Mouse (Mus musculus): ENCODE data around the gene Gm10563. TPM values are rescaled to one million over a fixed set of nuclear protein-coding genes. Genes with fewer than 3 reads are reported as not detected.

Gm10563 gene
- polyA plus RNA-seq, 1 experiment from 2014 or later, result not detected

DNA sequence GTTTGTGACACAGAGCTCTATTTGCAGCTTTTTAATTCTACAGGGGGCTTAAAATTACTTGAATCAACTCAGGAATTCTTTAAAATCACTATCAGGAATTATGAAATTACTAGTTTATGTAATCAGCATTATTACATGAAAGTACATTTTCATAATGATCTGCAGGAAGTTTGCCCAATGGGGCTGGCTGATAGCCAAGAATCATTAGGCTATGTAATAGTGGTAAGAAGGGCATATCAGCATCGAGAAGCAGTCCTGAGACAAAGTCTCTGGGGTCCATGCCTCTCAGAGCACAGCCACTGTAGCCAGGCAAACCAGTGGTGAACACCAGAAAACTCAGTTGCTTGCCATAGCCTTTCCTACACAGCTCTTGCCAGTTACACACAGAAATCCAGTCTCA, 51.4 kb downstream of the Gm10563 start:
- no peak for ATAC-seq (ENCODE audit: extremely low read depth, insufficient number of reproducible peaks, low FRiP score, low TSS enrichment)
- Histone ChIP-seq H3K4me1 (0 out of 2 replicates have a peak, but pooled peaks cover 2% of the 10 kb centered on the region), H3K4me3 (no peak overlapping the region), H3K27me3 (replicated peaks) (no peaks in the 10 kb centered on the region), H3K9ac (no peak overlapping the region), H3K4me2 (no peak overlapping the region), H3K9me3 (no peaks in the 10 kb centered on the region), H3K27ac (replicated peaks) (no peak overlapping the region), H3K36me3 (peaks cover 25% of the 10 kb centered on the region)
- WGBS, result 45% methylated on average over 1 of the region's 1 CpGs

DNA sequence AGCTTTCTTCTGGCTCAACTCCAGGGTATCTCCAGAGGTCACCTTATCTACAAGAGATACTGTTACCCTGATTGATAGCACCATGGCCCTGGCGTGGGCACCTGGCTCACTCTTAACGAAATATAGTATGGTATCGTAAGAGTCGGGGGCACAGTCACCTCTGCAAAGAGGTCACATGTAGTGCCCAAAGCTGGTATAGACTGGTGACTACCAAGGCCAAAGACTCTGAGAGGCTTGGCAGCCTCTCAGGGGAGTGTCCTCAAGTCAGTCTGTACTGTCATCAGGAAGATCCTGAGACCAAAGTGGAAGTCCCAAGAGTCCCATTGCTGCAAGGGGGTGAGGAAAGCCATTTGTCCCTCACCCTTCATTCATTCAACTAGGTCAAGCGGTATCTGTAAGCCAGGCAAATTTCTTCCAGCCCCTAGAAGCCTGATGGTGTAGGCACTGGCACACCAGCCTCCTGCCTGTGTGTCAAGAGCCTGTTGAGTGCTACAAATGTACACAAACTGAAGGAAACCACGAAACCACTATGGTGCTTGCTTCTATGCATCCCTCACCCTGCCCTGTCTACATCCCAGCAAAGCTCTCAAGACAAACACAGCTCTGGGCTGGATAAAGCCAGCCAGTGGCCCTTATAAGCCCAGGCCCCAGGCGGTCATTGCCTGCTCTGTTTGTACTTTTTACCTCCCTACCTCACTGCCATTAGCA, 54.0 kb downstream of the Gm10563 start:
- 0 out of 2 replicates have a peak, but pooled peaks cover 2% of the 10 kb centered on the region for H3K4me1 ChIP-seq
- no peaks in the 10 kb centered on the region for H3K9me3 ChIP-seq
- 65% methylated on average over 7 of the region's 7 CpGs for WGBS
- H3K9ac ChIP-seq, result no peak overlapping the region
- H3K36me3 ChIP-seq, result peaks cover 51% of the 10 kb centered on the region
- H3K27me3 ChIP-seq (replicated peaks), result no peaks in the 10 kb centered on the region
- no peak overlapping the region for H3K4me3 ChIP-seq
- no peak overlapping the region for H3K27ac ChIP-seq (replicated peaks)
- no peak for ATAC-seq (ENCODE audit: extremely low read depth, insufficient number of reproducible peaks, low FRiP score, low TSS enrichment)
- H3K4me2 ChIP-seq, result no peak overlapping the region

DNA sequence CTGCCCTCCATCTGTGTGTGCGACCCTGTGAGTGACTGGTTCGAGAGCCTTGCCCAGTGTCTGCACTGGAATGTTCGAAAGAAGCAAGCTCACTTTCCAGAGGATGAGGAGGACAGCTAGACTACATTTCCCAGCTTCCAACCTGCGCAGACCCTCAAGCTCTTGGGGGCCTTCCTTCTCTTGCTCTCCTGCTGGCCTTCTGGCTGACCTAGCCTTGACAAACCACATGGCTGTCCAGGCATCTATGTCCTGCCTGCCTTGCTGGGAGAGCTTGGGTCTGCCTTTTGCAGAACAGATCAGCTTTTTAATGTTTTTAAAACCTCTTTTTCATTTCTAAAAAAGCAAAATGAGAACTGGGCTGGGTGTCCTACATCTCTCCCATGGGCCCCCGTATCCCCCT, 55.9 kb downstream of the Gm10563 start:
- Histone ChIP-seq H3K27me3 (replicated peaks) (no peaks in the 10 kb centered on the region), H3K9ac (no peak overlapping the region), H3K36me3 (peaks cover 69% of the 10 kb centered on the region), H3K9me3 (no peaks in the 10 kb centered on the region), H3K4me1 (no peaks in the 10 kb centered on the region), H3K27ac (replicated peaks) (no peak overlapping the region), H3K4me3 (no peak overlapping the region), H3K4me2 (no peak overlapping the region)
- no peak for ATAC-seq (ENCODE audit: extremely low read depth, insufficient number of reproducible peaks, low FRiP score, low TSS enrichment)
- WGBS, result 86% methylated on average over 5 of the region's 5 CpGs

DNA sequence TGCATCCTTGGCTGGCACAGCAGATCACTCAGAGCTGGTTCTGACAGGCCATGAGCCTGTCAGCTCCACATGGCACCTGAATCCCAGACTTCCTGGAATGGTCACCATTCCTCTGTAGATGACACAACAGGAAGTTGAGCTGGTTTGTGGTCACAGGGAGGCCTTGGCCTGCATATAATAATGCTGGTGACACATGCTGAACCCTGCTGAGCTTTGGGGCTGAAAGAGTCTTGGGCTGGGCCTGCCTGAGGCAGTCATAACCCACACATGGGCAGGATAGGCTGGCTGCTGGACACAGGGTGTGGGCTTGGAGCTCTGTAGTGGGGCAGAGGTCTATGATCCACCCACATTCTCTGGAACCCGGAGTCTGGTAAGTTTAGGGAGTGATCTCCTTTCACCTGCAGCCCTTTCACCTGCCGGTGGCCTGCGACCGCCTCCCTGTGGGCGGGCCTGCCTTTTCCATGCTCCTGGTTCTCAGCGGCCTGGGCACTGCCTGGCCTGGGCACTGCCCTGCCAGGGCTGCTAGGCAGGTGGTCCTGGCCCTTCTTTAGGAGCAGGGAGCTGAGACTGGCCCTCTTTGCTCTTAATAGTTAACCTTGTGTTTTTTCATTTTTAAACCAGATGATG, 62.8 kb downstream of the Gm10563 start:
- H3K4me2 ChIP-seq, result no peak overlapping the region
- H3K9me3 ChIP-seq, result no peaks in the 10 kb centered on the region
- H3K27me3 ChIP-seq (replicated peaks), result no peaks in the 10 kb centered on the region
- 96% methylated on average over 6 of the region's 6 CpGs for WGBS
- H3K4me3 ChIP-seq, result no peak overlapping the region
- ATAC-seq (ENCODE audit: extremely low read depth, insufficient number of reproducible peaks, low FRiP score, low TSS enrichment), result no peak
- no peak overlapping the region for H3K27ac ChIP-seq (replicated peaks)
- peaks cover 88% of the 10 kb centered on the region for H3K36me3 ChIP-seq
- H3K4me1 ChIP-seq, result no peaks in the 10 kb centered on the region
- no peak overlapping the region for H3K9ac ChIP-seq

DNA sequence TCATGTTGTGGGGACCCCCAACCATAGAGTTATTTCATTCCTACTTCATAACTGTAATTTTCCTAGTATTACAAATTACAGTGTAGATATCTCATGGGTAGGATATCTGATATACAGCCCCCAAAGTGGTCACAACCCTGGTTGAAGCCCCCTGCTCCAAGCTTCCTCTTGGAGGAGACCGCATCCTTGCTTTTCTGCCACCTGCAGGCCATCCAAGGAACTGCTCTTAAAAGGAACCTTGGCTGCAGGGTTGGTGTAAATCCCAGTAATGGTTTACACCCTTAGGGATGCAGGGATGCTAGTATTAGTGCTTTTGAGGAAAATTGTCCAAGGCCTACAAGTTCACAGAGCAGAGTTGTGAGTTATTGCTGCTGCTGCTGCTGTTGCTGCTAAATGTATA, 64.8 kb downstream of the Gm10563 start:
- Histone ChIP-seq H3K9ac (no peak overlapping the region), H3K36me3 (peaks cover 81% of the 10 kb centered on the region), H3K4me3 (no peak overlapping the region), H3K9me3 (no peaks in the 10 kb centered on the region), H3K4me2 (no peak overlapping the region), H3K27ac (replicated peaks) (no peak overlapping the region), H3K4me1 (no peaks in the 10 kb centered on the region), H3K27me3 (replicated peaks) (no peaks in the 10 kb centered on the region)
- 26% methylated on average over 1 of the region's 1 CpGs for WGBS
- no peak for ATAC-seq (ENCODE audit: extremely low read depth, insufficient number of reproducible peaks, low FRiP score, low TSS enrichment)

DNA sequence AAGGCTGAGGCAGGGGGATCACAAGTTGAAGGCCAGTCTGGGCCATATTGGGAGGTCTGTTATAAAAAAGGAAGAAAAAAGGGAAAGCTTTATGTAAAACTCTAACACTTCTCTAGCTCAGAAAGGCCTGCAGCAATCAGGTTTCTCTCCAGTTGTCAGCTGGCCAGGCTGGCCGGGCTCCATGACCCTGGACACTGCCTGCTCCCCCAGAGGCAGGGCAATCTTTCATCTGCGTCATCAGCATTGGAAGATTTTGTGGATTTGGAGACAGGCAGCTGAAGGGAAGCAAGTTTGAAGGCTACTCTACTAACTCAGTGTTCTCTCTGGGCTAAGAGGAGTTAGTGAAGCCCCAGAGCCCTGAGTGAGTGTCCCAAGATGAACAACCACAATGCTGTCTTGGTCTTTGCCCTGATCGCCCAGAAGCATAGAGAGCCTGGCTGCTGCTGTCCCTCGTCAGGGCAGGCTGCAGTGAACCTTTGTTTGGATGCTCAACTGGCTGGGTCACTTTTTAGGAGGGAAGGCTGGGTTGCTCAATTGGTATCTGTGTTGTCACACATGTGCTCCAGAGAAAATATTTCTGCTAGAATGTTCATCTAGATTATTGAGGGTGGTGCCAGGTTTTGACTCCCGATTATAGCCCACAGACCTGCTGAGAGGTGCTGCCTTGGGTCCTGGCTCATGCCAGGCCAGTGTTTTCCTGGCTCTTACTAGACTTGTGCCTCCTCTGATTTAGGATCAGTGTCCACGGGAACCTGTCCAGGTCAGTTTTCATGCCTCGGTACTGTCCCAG, 66.7 kb downstream of the Gm10563 start:
- no peaks in the 10 kb centered on the region for H3K4me1 ChIP-seq
- H3K27me3 ChIP-seq (replicated peaks), result no peaks in the 10 kb centered on the region
- H3K27ac ChIP-seq (replicated peaks), result no peak overlapping the region
- 75% methylated on average over 7 of the region's 7 CpGs for WGBS
- H3K9me3 ChIP-seq, result no peaks in the 10 kb centered on the region
- ATAC-seq (ENCODE audit: extremely low read depth, insufficient number of reproducible peaks, low FRiP score, low TSS enrichment), result no peak
- H3K4me3 ChIP-seq, result no peak overlapping the region
- peaks cover 66% of the 10 kb centered on the region for H3K36me3 ChIP-seq
- H3K9ac ChIP-seq, result no peak overlapping the region
- H3K4me2 ChIP-seq, result no peak overlapping the region

DNA sequence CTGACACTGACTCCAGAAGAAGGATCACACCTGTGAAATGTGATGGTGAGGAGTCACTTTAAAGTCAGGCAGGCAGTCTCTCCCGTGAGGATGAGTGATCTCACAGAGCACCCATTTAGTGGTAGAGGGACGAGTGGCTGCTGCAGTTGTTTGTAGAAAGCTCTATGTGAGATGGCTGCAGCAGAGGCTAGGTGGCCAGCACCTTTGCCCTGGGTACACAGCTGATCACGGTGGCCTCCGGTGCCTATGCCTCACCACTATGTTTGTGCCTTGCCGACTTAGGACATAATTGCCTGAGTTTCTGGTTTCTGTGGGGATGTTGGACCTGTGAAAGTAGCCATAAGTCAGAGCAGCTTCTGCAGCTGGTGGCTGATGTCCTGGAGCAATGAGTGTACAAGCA, 67.5 kb downstream of the Gm10563 start:
- WGBS, result 78% methylated on average over 5 of the region's 5 CpGs
- Histone ChIP-seq H3K4me1 (no peaks in the 10 kb centered on the region), H3K9me3 (no peaks in the 10 kb centered on the region), H3K27me3 (replicated peaks) (no peaks in the 10 kb centered on the region), H3K9ac (no peak overlapping the region), H3K36me3 (peaks cover 62% of the 10 kb centered on the region), H3K4me3 (no peak overlapping the region), H3K4me2 (no peak overlapping the region), H3K27ac (replicated peaks) (no peak overlapping the region)
- ATAC-seq (ENCODE audit: extremely low read depth, insufficient number of reproducible peaks, low FRiP score, low TSS enrichment), result no peak

DNA sequence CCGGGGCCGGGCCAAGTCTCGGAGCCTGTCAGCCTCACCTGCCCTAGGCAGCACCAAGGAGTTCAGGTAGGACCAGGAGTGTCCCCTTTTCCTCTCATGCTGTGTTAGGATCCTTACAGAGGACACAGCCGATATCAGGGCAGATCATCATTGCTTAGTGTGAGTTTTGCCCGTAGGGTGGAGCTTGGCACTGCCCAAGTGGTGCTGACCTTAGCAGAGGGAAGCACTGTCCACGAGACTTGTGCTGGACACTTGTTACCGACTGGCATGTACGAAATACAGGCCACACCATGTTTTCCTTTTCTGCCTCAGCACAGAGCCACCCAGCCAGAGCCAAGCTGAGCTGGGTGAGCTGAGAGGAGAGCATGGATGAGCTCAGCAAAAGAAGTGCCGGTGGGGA, 68.1 kb downstream of the Gm10563 start:
- Histone ChIP-seq H3K4me1 (no peaks in the 10 kb centered on the region), H3K9ac (no peak overlapping the region), H3K36me3 (peaks cover 56% of the 10 kb centered on the region), H3K4me2 (no peak overlapping the region), H3K27ac (replicated peaks) (no peak overlapping the region), H3K27me3 (replicated peaks) (no peaks in the 10 kb centered on the region), H3K9me3 (no peaks in the 10 kb centered on the region), H3K4me3 (no peak overlapping the region)
- no peak for ATAC-seq (ENCODE audit: extremely low read depth, insufficient number of reproducible peaks, low FRiP score, low TSS enrichment)
- WGBS, result 85% methylated on average over 9 of the region's 9 CpGs

DNA sequence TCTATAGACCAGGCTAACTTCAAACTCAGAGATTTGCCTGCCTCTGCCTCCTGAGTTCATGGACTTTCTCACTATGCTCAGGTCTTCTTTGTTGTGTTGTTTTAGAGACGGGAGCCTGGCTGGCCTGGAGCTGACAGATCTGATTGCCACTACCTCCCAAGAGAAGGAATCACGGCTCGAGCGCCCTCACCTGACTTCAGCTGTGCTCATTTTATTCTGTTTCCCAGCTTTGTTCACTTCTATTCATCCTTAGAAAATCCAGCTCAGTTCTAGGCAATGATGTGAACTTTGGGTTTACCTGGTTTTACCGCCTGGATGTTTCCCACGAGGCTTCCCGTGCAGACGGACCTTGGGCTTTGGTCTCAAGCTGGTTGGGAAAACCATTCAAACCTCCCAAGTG, 69.7 kb downstream of the Gm10563 start:
- no peak overlapping the region for H3K4me2 ChIP-seq
- peaks cover 45% of the 10 kb centered on the region for H3K36me3 ChIP-seq
- H3K9me3 ChIP-seq, result no peaks in the 10 kb centered on the region
- 88% methylated on average over 8 of the region's 8 CpGs for WGBS
- no peak overlapping the region for H3K27ac ChIP-seq (replicated peaks)
- no peak overlapping the region for H3K4me3 ChIP-seq
- H3K9ac ChIP-seq, result no peak overlapping the region
- no peaks in the 10 kb centered on the region for H3K4me1 ChIP-seq
- no peak for ATAC-seq (ENCODE audit: extremely low read depth, insufficient number of reproducible peaks, low FRiP score, low TSS enrichment)
- H3K27me3 ChIP-seq (replicated peaks), result no peaks in the 10 kb centered on the region

DNA sequence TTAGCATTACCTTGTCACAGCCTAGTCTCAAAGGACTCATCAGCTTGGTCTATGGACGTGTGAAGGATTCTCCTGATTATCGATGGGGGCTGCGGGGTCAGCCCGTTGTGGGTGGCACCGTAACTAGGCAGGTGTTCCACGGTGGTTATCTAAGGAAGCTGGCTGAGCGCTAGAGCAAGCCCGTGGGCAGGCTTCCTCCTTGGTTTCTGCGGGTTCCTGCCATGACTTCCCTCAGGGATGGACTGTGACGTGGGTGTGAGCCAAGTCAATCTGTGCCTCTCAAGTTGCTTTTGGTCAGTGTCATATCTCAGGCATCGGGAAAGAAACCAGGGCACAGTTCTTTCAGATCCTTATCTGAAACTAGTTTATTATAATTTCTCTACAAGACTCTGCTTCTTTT, 70.3 kb downstream of the Gm10563 start:
- ATAC-seq (ENCODE audit: extremely low read depth, insufficient number of reproducible peaks, low FRiP score, low TSS enrichment), result no peak
- no peaks in the 10 kb centered on the region for H3K9me3 ChIP-seq
- no peak overlapping the region for H3K27ac ChIP-seq (replicated peaks)
- 79% methylated on average over 11 of the region's 11 CpGs for WGBS
- no peak overlapping the region for H3K9ac ChIP-seq
- no peak overlapping the region for H3K4me2 ChIP-seq
- no peak overlapping the region for H3K4me3 ChIP-seq
- peaks cover 44% of the 10 kb centered on the region for H3K36me3 ChIP-seq
- H3K27me3 ChIP-seq (replicated peaks), result no peaks in the 10 kb centered on the region
- H3K4me1 ChIP-seq, result no peaks in the 10 kb centered on the region

DNA sequence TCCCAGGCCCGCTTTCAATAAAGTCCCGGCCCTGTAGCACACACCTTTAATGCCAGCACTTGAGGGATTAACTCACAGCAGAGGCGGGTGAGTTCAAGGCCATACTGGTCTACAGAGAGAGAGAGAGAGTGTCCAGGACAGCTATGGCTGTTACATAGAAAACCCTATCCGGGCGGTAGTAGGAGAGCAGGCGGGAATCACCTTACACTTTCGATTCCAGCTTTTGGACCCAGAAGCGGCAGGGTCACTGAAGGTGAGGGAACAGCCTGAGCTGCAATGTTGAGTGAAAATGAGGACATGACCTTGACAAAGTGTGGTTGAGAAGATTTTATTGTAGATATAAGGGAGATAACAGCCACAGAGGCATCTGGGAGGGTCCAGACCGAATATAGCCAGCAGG, 71.3 kb downstream of the Gm10563 start:
- H3K27ac ChIP-seq (replicated peaks), result no peak overlapping the region
- peaks cover under 1% of the 10 kb centered on the region; the same call in 1 of the 2 replicates for H3K4me1 ChIP-seq
- no peak overlapping the region for H3K9ac ChIP-seq
- H3K4me3 ChIP-seq, result no peak overlapping the region
- H3K27me3 ChIP-seq (replicated peaks), result no peaks in the 10 kb centered on the region
- no peak overlapping the region for H3K4me2 ChIP-seq
- no peak for ATAC-seq (ENCODE audit: extremely low read depth, insufficient number of reproducible peaks, low FRiP score, low TSS enrichment)
- 90% methylated on average over 9 of the region's 9 CpGs for WGBS
- no peaks in the 10 kb centered on the region for H3K9me3 ChIP-seq
- H3K36me3 ChIP-seq, result peaks cover 34% of the 10 kb centered on the region

Measured in heart, embryonic 13.5 days (tissue).